Mouse (Mus musculus) thymus, adult 2 months (tissue): ENCODE measurements at regions not wholly inside any gene's neighbourhood (a gene's known extent, or its start where the extent isn't known, plus 50 kb on each side); places are given as distances from the start of the nearest gene placed in this dataset.

Experiments used
- CTCF ChIP-seq: fragments of 200-500 bp; IDR thresholded peaks from 2 replicates; pipeline ENCODE4 v1.5.1; 2012; ENCODE audit warnings: mild to moderate bottlenecking, control low read depth, low read length, moderate library complexity, borderline replicate concordance; ENCODE audit not compliant: control insufficient read depth, poor library complexity, insufficient read depth; ENCODE audit errors: extremely low read depth
- POLR2A ChIP-seq: fragments of 200-500 bp; IDR thresholded peaks from 2 replicates; pipeline ENCODE4 v1.6.1; 2012; ENCODE audit warnings: mild to moderate bottlenecking, low read length, control low read depth, moderate library complexity; ENCODE audit not compliant: control insufficient read depth, poor library complexity, insufficient read depth; ENCODE audit errors: extremely low read depth

GRCm38 (mm10) chr13:115718859-115719258, 590.6 kb downstream of the Isl1 start:
- TF ChIP-seq CTCF: no peak
- no peak for TF ChIP-seq POLR2A
